Mouse (Mus musculus) E14TG2a.4 (cell line): Measurements from ENCODE around the gene Krtap4-8.
"Not testable (repeated sequence)": the region's sequence is repeated elsewhere in the genome, so short reads cannot be mapped to it uniquely, and the experiment has no call there.

ENCODE experiments used
- CTCF ChIP-seq: conservative IDR thresholded peaks from 2 replicates; pipeline ENCODE4 v1.5.1; 2014; ENCODE audit warnings: low read length
- NANOG ChIP-seq: IDR thresholded peaks from 2 replicates; pipeline ENCODE4 v1.6.1; 2014; ENCODE audit warnings: borderline replicate concordance, low read length, mixed read lengths
- POU5F1 ChIP-seq: IDR thresholded peaks from 2 replicates; pipeline ENCODE4 v1.6.1; 2014; ENCODE audit warnings: low read length, borderline replicate concordance

- not testable (repeated sequence) for TF ChIP-seq CTCF, NANOG, POU5F1
Measured at GRCm38 (mm10) chr11:99798832-99799231, 18.3 kb upstream of the Krtap4-8 start, which contains the start of gene Gm11569.
